Mouse (Mus musculus) spleen, postnatal 10 days (tissue): Measurements from ENCODE around the gene Suco.

ENCODE experiments used
- DNase-seq, 2 experiments: peaks; one replicate each; pipeline ENCODE4 v3.0.0; 2021 to 2022; ENCODE audit warnings: low spot score in 2 of 2

Gene Suco

DNA sequence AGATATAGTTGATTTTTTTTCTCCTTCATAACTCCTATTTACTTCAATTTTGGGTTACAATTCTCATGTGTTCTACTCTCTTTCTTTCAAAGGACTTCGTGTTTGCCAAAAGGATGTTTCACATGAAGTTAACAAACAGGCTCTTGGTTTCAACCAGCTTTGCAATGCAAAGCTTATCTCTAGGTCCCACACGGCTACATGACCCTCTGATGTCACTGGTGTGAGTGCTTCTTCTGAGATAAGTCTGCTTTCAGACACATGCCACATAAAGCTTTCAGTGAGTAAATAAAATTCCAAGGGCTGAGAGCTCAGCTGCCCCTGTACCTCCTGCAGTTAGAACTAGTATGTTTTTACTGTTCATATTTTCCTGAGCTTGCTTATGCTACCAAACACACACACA, 18.1 kb upstream of the Suco start:
- DNase-seq = peak in 1 of 2 experiments; percentile 76

DNA sequence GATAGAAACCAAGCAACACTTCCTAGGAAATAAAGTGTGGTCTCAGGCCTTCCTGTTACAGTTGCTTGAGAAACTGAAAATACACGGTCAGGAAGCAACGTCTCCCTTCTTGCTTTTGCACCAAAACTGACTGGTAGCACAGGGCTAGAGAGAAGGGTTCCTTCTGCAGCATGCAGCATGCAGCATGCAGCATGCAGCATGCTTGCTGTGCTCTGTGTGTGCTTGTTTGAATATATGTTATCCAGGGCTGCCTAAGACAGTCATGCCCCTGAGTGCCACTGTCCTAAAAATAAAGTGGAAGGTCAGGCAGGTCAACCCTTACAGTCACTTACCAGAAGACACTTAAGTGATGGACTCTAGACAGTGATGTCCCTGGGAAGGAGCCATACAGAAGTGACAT, 17.6 kb upstream of the Suco start:
- DNase-seq = peak; percentile 32 to 52

DNA sequence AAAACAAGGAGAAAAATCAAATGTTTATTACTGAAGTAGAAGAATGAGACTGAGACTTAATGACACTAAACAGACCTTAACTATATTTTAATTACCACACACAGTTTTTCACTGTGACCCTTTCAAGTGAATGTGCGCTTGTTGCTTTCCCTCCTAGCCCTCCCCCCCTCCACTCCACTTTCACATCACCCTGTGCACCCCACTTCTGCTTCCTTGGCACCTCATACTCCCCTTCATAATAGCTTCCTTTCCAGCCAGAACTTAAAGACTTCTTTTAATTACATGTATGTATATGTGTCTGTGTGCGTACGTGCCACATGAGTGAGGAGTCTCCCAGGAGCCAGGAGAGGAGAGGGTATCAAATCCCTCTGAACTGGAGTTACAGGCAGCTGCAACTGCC, 12.3 kb upstream of the Suco start:
- no peak for DNase-seq

DNA sequence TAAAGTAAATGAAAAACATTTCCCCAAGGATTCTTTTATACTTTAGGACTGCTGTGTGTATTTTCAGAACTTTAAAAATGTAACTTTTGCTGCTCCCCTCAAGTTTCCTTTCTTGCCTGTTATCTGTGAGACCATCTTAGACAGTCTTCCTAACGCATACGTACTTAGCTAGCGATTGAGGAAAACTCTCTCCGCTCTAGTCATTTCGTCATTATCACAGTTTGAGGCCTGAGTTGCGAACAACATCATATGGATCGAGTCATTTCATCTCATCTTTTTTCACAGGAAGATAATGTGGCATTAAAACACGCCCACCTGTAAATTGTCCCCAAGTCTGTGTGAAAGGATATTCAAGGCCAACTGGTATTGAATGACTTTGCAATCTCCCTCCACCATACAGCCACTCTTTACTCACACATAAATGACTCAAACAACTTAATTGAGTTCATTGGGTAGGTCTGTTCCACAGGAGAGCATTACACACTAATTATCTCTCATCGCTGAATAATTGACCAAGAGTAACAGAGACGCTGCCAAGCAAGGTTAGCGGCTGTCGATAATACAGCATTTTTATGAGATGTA, 11.3 kb upstream of the Suco start:
- DNase-seq = no peak

DNA sequence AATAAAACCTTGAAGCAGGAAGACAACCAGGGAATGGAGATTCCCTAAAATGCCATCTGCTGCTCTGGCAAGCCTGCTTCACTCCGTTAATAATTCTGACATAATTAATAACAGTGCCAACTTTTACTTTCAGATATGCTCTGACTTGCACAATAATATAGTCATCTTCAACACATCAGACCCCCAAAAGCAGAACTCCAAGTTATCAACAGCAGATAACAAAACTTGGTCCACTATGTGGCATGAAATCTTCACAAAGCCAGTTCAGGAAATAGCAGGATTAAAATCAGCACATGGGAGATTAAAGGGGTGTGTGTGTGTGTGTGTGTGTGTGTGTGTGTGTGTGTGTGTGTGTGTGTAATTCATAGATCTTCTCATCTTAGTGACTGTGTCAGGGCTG, 9.3 kb upstream of the Suco start:
- DNase-seq = no peak

DNA sequence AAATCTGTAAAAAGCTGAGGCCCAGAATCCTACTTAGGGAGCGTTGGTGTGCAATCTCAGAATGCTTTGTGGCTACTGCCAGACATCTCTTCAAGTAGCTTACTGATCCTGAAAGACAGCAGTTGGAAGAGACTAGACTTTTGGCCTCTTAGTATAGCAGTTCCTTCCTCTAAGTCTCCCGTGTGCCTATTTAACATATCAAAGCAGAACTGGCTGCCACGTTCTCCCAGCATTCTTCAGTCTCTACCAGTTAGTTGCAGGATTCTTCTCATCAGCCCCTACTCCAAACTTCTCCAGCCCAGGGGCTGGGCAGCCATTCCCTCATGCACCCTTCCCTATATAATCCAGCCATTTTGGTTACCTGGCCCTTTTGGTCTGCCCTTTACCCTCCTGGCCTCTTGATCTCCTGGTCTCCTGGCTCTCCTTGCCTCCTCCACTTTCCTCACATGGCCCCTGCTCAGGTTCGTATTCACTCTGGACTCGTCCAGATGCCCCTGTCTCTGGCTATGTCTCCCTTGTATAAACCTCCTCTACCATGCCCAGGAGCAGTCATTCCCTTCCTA, 1.2 kb upstream of the Suco start:
- DNase-seq = no peak

DNA sequence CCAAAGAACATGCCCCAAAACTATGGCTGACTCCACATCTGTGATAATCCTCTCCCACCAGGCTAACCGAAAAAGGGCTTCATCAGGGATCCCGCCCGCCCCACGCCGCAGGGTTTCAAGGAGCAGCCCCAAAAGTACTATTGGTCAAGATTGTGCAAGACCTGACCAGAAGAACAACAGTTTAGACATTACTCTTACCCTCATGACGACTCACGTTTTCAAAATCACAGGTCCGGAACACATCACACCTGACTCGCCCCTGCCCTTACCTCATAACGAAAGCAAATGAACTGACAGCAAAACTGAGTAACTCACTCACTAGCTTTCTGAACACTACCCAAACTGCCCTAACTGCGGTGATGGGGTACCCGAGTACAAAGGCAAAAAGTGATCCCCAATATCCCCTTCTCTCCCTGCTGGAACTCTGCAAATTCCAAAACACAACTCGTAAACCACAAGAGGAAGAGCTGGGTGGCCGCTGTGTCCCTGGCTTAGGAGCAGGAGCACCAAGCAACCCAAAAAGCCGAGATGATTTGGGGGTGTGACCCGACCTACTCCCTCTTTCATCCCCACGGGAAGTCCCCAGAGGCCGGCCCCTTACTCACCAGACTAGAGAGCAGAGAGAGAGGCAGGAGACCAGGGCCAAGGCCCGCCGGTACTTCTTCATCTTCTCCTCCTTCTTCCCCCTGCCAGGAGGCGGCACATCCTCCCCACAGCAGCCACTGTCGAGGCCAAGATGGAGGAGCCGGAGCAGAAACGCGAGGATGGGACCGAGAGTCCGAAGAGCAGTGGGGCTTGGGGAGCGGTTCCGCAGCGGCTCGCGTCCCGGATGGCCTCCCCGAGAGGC, 553 bp downstream of the Suco start:
- DNase-seq = peak in 1 of 2 experiments; percentile 38

DNA sequence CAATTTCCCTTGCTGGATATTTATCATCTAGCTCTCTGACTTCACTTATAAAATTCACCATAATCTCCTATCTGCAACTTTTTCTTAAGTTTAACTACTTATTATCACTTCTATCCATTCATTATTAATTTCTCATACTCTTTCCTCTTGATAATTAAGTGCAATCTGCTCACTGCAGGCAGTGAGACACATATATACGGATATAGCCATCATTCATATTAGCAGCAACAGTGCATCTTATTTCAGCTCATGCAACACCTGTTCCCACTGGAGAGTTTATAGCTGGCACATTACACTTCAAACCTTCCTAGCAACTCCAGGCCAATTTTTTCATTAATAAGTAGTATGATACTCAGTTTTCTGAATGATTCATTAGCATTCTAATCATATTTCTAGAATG, 7.1 kb downstream of the Suco start:
- DNase-seq = no peak

DNA sequence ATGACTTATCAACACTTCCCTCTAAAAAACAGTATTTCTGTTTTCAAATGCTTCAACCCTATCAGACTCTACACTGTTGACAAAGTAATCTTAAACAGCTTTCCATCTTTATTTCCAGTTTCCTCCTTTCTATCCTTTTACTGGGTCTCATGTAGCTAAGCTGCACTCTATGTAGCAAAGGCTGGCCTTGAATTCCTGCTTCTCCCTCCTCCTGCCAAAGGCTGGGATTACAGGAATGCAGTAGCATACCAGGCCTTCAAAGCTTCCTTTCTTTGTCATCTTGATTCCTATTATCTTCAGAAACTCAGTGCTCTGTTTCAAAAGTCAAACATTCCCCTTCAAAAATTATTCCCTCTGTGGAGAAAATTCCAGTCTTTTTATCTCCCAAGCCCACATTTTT, 8.1 kb downstream of the Suco start:
- DNase-seq = no peak

DNA sequence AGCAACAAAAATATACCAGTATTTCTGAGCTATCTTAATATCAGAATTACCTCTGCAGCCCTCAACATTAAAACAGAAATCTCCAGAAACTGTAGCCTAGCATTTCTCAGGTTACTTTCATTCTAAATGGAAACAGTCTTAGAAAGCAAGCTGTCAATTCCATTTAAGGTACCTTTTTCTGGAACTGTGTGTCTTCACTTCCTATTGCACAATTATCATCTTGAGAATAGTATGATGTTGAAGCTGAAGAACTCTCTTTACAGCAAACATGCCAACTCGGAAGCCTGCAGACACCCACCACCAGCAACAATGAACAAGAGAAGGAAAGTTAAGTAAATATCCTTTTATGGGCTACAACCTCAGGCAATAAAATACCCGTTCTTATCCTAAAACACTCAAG, 12.7 kb downstream of the Suco start:
- no peak for DNase-seq

DNA sequence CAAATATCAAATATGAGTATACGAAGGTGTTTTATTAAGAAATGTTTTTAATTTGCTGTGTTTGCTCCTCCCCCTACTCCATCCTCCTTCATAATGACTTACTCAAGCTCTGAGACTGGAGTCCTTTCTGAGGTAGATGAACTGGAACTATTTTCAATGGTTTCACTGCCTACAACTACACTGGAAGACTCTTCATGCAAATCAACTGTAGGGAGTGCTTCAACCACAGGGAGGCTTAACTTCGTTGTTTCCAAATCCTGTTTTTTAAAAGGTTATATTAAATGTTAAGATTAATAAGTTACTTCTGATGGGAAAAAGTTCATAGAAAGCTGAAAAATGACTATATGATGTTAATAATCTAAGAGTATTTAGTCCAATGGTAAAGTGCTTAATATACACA, 17.2 kb downstream of the Suco start:
- DNase-seq = no peak

DNA sequence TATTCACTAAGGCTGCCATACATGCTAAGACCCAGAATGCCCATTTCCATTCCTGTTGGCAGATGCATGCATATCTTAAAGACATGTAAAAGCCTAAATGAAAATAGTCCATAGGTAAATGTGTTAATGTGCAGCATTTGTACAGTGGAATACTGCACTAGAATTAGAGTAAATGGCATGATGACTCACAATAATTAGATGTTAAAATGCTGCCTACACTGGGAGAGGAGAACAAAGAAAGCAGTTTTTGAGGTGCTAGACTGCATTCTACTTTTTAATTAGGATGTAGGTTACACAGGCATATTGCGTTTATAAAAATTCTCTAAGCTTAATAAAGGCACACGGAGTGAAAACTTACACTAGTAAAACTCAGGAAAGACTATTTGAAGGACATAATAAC, 49.8 kb downstream of the Suco start:
- no peak for DNase-seq

DNA sequence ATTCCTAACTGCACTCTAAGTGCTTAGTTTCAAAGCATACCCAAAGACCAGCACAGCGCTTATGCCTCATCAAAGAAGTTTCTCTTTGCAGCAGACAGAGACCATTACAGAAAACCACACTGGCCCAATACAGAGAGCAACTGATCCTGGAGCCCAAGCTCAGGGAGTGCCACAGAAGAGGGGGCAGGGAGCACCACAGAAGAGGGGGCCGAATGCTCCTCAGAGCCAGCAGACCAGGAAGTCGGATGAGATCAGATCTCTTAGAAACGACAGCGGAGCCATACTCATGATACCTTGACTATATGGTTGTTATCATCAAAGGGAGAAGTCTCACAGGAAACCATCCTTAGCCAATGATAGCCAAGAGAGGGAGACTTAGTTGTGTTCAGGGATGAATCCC, 67.1 kb downstream of the Suco start:
- DNase-seq = peak in 1 of 2 experiments; percentile 3

DNA sequence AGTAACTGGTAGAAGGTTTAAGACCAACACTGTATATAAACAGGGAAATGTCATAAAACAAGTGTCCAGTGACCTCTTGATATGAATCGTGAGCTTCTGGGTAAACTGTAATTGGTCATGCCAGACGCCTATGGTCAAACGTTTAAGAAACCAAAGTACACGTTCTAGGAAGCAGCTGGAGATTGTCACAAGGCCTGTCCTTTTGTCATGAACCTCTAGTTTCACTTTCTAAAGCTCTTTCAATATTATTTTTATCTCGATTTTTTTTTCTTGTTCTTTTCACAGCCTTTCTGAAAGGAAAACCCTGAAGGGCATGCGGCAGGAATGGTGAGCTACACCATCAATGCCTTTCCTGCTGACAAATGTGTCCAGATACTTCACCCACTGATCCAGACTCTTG, 67.5 kb downstream of the Suco start:
- no peak for DNase-seq

DNA sequence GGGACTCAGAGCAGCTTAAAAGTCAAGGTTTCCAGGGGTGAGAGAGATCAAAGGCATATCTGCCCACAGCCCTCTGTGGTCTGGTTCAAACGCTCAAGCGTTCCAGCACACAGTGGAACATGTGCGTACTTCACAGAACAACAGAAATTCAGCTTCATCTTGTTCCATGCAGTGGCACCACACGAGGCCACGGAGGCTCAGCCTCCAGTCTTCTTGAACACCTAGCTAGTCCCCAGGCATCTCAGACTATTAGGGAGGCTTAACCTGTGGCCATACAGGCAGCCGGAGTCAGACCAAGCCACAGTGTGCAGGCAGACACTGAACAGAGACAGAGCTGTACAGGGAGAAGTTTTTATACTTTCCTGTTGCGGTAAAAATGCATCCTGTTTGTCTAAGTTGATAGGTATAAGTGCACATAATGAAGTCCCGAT, 71.9 kb downstream of the Suco start:
- no peak for DNase-seq

DNA sequence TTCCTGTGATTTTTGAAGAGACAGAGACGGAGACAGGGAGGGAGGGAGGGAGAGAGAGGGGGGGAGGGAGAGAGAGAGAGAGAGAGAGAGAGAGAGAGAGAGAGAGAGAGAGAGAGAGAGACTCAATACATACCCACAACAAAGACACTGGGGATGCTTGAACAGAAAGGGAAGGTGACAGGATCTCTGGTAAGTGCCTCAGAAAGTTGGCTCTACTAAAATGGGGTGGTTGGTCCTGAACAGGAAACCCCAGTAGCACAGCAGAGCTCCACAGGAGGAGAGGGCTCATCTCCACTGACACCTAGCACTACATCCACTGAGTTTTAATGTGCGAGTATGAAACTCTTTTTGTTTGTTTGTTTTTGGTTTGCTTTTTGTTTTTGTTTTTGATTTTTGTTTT, 75.2 kb downstream of the Suco start:
- peak in 1 of 2 experiments; percentile 2 for DNase-seq

DNA sequence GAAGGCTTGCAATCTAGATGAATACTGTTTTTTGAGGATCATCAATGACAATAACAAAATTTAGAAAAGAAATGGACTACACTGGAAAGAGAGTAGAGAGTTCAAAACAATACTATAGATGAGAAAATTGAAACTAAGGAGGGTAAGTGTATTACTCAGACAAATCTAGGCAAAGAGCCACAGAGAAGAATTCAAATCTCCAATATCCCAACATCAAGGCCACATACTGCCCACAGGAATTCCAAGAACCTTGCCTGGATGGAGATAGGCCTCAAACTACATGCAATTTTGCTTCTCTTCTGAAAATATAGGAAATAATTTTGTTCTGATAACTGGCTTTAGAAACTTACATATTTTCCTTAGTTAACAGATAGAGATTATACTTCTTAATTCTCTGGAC, 76.2 kb downstream of the Suco start:
- no peak for DNase-seq

DNA sequence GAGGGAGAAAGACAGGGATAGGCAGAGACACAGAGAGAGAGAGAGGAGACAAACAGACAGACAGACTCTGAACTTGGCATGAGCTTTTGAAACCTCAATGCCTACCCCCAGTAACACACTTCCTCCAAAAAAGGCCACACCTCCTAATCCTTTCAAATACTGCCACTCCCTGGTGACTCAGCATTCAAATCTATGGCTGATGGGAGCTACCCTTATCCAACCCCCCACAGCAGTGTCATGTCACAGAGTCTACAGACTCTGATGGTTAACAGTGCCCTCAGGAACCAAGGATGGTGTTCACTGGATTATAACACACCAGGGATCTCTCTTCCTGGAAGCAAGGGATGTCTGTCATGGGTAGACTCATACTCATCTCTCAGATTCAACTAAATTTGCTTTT, 76.7 kb downstream of the Suco start:
- DNase-seq = peak in 1 of 2 experiments; percentile 5

DNA sequence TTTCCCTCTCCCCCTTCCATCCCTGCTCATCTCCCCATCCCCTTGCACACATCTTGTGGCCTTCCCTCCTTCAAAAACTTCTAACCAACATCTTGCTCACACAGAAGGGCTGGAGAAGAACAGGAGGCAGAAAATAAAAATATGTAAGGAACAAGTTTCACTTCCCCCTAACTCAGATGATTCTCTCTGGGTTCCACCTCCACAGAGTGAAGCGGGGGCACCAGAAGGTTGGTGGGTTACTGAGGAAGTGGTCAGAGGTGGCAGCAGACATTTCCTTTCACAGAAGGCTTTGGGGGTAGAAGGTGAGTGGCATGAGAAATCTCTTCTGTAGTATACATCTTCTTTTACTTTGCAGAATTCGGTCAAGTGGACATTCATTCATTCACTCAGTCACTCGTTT, 77.6 kb downstream of the Suco start:
- DNase-seq = peak in 1 of 2 experiments; percentile 54

DNA sequence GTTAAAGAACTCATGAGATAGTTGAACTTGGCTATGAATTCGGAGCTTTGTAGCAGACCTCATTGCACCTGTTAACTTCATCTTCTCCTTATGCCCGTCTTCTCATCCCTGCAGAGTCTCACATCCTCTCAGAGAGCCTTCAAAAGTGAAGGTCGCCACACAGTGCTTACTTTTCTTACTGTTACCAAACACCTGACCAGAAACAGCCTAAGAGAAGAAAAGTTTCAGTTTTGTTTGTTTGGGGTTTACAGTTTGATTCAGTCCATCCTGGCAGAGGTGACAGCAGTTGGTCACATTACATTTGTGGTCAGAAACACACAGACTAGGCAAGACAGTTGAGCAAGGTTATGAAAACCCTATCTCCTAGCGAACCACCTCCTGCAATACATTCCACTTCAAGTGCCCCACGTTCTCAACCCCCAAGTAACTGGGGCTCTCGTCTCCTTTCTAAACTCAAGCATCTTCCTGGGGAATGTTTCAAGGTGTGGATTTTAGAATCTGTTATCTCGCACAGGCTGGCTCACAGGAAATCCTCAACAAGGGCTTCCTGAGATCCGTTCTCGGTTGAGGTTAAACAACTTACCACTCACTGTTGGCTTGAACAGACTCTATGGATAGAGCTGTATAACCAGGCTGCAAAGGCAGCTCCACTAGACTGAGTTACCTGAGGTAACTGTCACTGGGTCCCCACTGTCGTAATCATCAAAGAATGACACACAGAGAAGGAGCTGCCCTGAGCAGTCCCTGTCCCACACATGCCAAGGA, 81.9 kb downstream of the Suco start:
- DNase-seq = no peak

DNA sequence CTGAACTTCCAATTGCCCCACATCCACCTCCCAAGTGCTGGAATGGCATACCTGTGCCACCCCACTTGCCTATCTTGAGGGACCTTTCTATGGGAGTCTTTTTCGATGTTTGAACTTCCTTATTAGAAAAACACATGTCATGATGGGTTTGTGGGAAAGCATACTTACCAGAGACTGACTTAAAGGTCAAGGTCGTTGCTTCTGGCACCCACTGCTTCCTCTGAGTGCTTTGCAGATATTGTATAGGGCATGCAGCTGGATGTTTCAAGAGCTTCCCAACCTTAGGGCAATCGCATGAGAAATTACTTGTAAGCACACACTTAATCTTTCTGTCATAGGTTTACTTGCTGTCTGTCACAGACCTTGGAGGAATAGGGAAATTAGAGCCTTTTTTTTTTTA, 83.2 kb downstream of the Suco start:
- DNase-seq = no peak

DNA sequence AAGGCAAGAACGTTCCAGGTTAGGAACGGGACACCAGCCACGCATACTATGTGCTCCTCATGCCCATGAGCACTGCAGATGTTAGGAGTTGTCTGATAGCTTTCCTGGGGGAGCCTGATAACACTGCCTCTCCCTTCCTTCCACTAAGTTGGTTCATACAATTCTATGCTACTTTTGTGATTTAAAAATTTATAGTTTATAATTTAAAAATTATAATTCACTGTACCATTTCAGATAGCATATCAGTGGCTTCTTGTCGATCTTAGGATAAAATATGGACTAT, 83.9 kb downstream of the Suco start:
- no peak for DNase-seq
